Mouse (Mus musculus) MN1 (cell line): ENCODE measurements around the gene Smap1.
A peak's percentile ranks its signal among the peaks of the same experiment; 100 is the strongest.
"Not testable (repeated sequence)": the region's sequence is repeated elsewhere in the genome, so short reads cannot be mapped to it uniquely, and the experiment has no call there.

Experiments
- DNase-seq: peaks from one replicate; pipeline ENCODE4 v3.0.0-alpha.2; 2016; ENCODE audit warnings: low spot score

Smap1 gene

GRCm38 (mm10) chr1:23921711-23922529 is at the start of gene Smap1:
Gene Smap1 (minus strand): TSS chr1:23922317.
- peak; percentile 96 for DNase-seq

GRCm38 (mm10) chr1:23971159-23971558 is 49.0 kb upstream of the Smap1 start:
- not testable (repeated sequence) for DNase-seq

- no peak for DNase-seq
Observed at GRCm38 (mm10) chr1:23968027-23968725, 46.1 kb upstream of the Smap1 start.

- no peak for DNase-seq
Observed at GRCm38 (mm10) chr1:23966226-23966625, 44.1 kb upstream of the Smap1 start.

- DNase-seq = no peak
Observed at GRCm38 (mm10) chr1:23959415-23959732, 37.3 kb upstream of the Smap1 start.

- DNase-seq = no peak
Observed at GRCm38 (mm10) chr1:23958668-23959414, 36.7 kb upstream of the Smap1 start.

- DNase-seq = no peak
Observed at GRCm38 (mm10) chr1:23958101-23958500, 36.0 kb upstream of the Smap1 start.

- DNase-seq = no peak
Observed at GRCm38 (mm10) chr1:23955539-23955938, 33.4 kb upstream of the Smap1 start.

- no peak for DNase-seq
Observed at GRCm38 (mm10) chr1:23953921-23954320, 31.8 kb upstream of the Smap1 start.

GRCm38 (mm10) chr1:23948778-23949699 is 26.9 kb upstream of the Smap1 start:
- no peak for DNase-seq

- peak; percentile 34 for DNase-seq
Observed at GRCm38 (mm10) chr1:23948290-23948689, 26.2 kb upstream of the Smap1 start.

- no peak for DNase-seq
Observed at GRCm38 (mm10) chr1:23944076-23944475, 22.0 kb upstream of the Smap1 start.

GRCm38 (mm10) chr1:23943146-23943940 is 21.2 kb upstream of the Smap1 start:
- DNase-seq = no peak

GRCm38 (mm10) chr1:23935408-23935762 is 13.3 kb upstream of the Smap1 start:
- no peak for DNase-seq

- DNase-seq = no peak
Observed at GRCm38 (mm10) chr1:23934669-23935407, 12.7 kb upstream of the Smap1 start.

- DNase-seq = peak; percentile 26
Observed at GRCm38 (mm10) chr1:23929410-23929809, 7.3 kb upstream of the Smap1 start.

GRCm38 (mm10) chr1:23928371-23928770 is 6.3 kb upstream of the Smap1 start:
- DNase-seq = no peak

- no peak for DNase-seq
Observed at GRCm38 (mm10) chr1:23923779-23924708, 1.9 kb upstream of the Smap1 start.

- DNase-seq = no peak
Observed at GRCm38 (mm10) chr1:23922530-23922884, 390 bp upstream of the Smap1 start.
